Mouse (Mus musculus) CD4-positive, CD25-positive, alpha-beta regulatory T cell, adult 2 months (primary cell): ENCODE results near the gene Olfr653.

Experiments used
- DNase-seq: peaks from one replicate; pipeline ENCODE4 v3.0.0-alpha.2; 2012; ENCODE audit warnings: low read depth, low spot score

The Olfr653 gene

GRCm38 (mm10) chr7:104577014-104577413, at the start of gene Olfr653:
TSS of gene Olfr653 (plus strand) at chr7:104577314.
- no peak for DNase-seq

- DNase-seq, result no peak
These were observed 27.3 kb upstream of the Olfr653 start, which contains the start of gene Olfr651 for GRCm38 (mm10) chr7:104549833-104550232. TSS of gene Olfr651 (plus strand) at chr7:104550133.

GRCm38 (mm10) chr7:104552700-104553099, 24.4 kb upstream of the Olfr653 start:
- no peak for DNase-seq

GRCm38 (mm10) chr7:104560601-104561000, 16.5 kb upstream of the Olfr653 start, which contains the start of gene Olfr652:
TSS of gene Olfr652 (plus strand) at chr7:104560901.
- DNase-seq, result no peak

- no peak for DNase-seq
These were observed 3.7 kb downstream of the Olfr653 start for GRCm38 (mm10) chr7:104580846-104581245.

DNA sequence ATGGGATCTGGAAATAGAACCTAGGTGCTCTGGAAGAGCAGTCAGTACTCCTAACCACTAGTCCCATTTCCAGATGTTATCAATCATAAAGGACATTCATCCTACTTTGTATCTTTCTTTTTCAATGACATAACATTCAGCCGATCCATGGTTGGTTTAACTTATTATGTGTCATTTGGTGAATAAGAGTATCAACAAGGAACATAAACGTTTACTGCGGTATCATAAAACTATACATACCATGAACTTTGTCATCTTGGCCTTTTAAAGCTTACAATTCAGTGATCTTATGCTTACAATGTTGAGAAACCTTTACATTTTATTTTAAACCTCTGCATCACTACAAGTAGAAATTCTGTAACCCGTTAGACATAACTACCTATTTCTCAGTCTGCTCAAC, 4.3 kb downstream of the Olfr653 start:
- DNase-seq, result no peak

- DNase-seq, result no peak
These were observed 9.6 kb downstream of the Olfr653 start, which contains the start of gene Olfr654 for GRCm38 (mm10) chr7:104586725-104587124. TSS of gene Olfr654 (plus strand) at chr7:104587025.

GRCm38 (mm10) chr7:104588274-104588673, 11.2 kb downstream of the Olfr653 start:
- DNase-seq, result no peak

GRCm38 (mm10) chr7:104601679-104602078, 24.6 kb downstream of the Olfr653 start, which contains the start of gene Olfr655:
TSS of gene Olfr655 (minus strand) at chr7:104601779.
- no peak for DNase-seq

DNA sequence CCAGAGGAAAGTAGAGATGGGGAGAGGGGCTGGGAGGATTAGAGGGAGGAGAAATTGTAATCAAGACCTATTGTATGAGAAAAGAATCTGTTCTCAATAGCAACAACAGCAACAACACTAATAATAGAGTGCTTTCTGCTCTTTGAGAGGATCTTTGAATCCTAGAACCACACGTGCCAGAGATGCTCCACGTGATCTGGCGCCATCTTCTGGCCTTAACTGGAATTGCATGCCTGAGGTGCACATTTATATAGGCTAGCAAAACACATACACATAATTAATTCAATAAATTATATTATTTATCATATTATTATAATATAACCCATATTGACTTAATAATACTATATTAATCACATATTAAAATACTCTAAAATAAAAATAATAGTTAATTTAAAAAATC, 26.1 kb downstream of the Olfr653 start:
- peak; percentile 84 for DNase-seq

- DNase-seq, result no peak
These were observed 27.6 kb downstream of the Olfr653 start for GRCm38 (mm10) chr7:104604727-104605126.

DNA sequence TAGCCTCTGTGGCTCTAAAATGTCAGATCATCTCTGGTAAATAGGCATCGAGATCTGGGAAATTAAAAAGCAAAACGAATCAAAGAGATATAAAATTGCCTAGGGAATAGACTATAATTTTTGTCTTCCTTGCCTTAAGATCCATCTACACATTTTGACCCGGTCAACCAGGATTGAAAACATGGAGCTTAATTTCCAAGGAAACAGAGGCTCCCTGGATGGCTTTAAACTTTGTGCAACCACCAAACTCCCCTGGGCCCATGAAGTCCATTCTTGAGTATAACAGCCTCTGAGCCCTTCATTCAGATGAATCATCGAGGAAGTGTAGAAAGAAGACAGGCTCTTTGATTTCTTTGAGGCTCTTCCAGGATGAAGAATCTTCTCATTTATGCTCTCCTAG, 36.5 kb downstream of the Olfr653 start, which contains the start of gene Olfr656:
TSS of gene Olfr656 (plus strand) at position 301 of the 400 bp plus-strand sequence.
- DNase-seq, result no peak

GRCm38 (mm10) chr7:104624494-104624893, 47.4 kb downstream of the Olfr653 start, which contains the start of gene Olfr657:
TSS of gene Olfr657 (plus strand) at chr7:104624794.
- DNase-seq, result no peak
